Mouse (Mus musculus) embryonic facial prominence, embryonic 11.5 days (tissue): ENCODE data around the gene Clic5. TPM values are rescaled to one million over a fixed set of nuclear protein-coding genes. Genes with fewer than 3 reads are reported as not detected.
A peak's percentile ranks its signal among the peaks of the same experiment; 100 is the strongest.

Experiments used
- ATAC-seq: fragments of 200-750 bp; cut with Nextera tagmentation; replicated peaks from 2 replicates; pipeline ENCODE4 v1.8.0; 2017; ENCODE audit warnings: low read depth; ENCODE audit not compliant: insufficient number of reproducible peaks, low FRiP score, low TSS enrichment
- DNase-seq: peaks from one replicate; pipeline ENCODE4 v3.0.0-alpha.2; 2015; ENCODE audit warnings: low spot score
- H3K27ac ChIP-seq: fragments of 300-500 bp; sonication (generic); replicated peaks from 2 replicates; pipeline ENCODE4 v1.5.1; 2014; ENCODE audit warnings: mild to moderate bottlenecking, low read depth, low read length, control low read depth
- H3K27me3 ChIP-seq: fragments of 300-500 bp; sonication (generic); 2 replicates; pipeline ENCODE4 v1.6.1; 2014; ENCODE audit warnings: mild to moderate bottlenecking, low read length, moderate library complexity, mixed read lengths; ENCODE audit not compliant: control insufficient read depth, insufficient read depth
- H3K36me3 ChIP-seq: fragments of 300-500 bp; sonication (generic); replicated peaks from 2 replicates; pipeline ENCODE4 v1.6.1; 2014; ENCODE audit warnings: low read depth, mild to moderate bottlenecking, low read length, moderate library complexity, mixed read lengths; ENCODE audit not compliant: control insufficient read depth, insufficient read depth
- H3K4me1 ChIP-seq: fragments of 300-500 bp; sonication (generic); 2 replicates; pipeline ENCODE4 v1.6.1; 2014; ENCODE audit warnings: low read length, mixed read lengths; ENCODE audit not compliant: control insufficient read depth, insufficient read depth
- H3K4me2 ChIP-seq: fragments of 300-500 bp; sonication (generic); 2 replicates; pipeline ENCODE4 v1.6.1; 2014; ENCODE audit warnings: low read depth, mild to moderate bottlenecking, control low read depth, low read length, moderate library complexity
- H3K4me3 ChIP-seq: fragments of 300-500 bp; sonication (generic); 2 replicates; pipeline ENCODE4 v1.5.1; 2014; ENCODE audit warnings: low read depth, low read length, control low read depth
- H3K9ac ChIP-seq: fragments of 300-500 bp; sonication (generic); replicated peaks from 2 replicates; pipeline ENCODE4 v1.6.1; 2014; ENCODE audit warnings: mild to moderate bottlenecking, control low read depth, low read length
- H3K9me3 ChIP-seq: fragments of 300-500 bp; sonication (generic); replicated peaks from 2 replicates; pipeline ENCODE4 v1.6.1; 2016; ENCODE audit warnings: mild to moderate bottlenecking, low read length, inconsistent platforms, mixed read lengths; ENCODE audit not compliant: control insufficient read depth
- WGBS: fragments of 180-500 bp; shearing (Covaris S2); extraction: QIAGEN DNeasy Blood & Tissue Kit; methylation state at CpG from one replicate; pipeline ENCODE4 v1.1.7; 2014; 5-methylcytosine and 5-hydroxymethylcytosine counted together
- polyA plus RNA-seq: library from polyadenylated mRNA; unstranded; fragments of >200 nt; fragmentation: Nextera tagmentation; extraction: Ambion mirVana; gene quantifications from 2 replicates; pipeline ENCODE4 v1.2.1, GENCODE M21; 2014

Clic5 gene
- polyA plus RNA-seq, 1 experiment from 2014 or later: 0.32 TPM

DNA sequence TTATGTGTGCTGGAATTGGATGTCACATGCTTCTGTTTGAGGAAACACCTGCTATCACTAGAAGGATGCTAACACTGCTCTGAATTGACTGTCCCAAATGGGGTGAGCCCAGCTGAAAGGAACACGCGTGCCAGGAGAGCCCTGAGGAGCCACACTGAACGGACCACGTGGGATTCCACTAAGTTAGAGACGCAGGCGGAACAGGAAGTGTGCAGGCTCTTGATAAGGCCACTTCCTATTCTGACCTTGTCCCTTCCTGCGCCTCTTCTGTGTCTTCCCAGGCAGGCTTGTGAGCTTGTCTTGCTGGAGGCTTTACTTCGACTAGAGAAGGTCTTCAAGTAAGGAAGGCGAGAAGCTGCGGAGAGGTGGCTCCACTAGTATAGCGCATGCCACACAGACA lies 27.9 kb upstream of the Clic5 start:
- no peak for ATAC-seq
- H3K9ac ChIP-seq: no peak overlapping the region
- no peaks in the 10 kb centered on the region for H3K4me1 ChIP-seq
- no peaks in the 10 kb centered on the region for H3K36me3 ChIP-seq
- H3K4me2 ChIP-seq: no peak overlapping the region
- no peak overlapping the region for H3K27ac ChIP-seq
- DNase-seq: no peak
- no peaks in the 10 kb centered on the region for H3K9me3 ChIP-seq
- no peak overlapping the region for H3K4me3 ChIP-seq
- no peaks in the 10 kb centered on the region for H3K27me3 ChIP-seq
- WGBS: 84% methylated on average over 11 of the region's 11 CpGs

- DNase-seq (no peak), ATAC-seq (no peak)
- H3K27ac ChIP-seq: no peak overlapping the region
- H3K36me3 ChIP-seq: no peaks in the 10 kb centered on the region
- no peaks in the 10 kb centered on the region for H3K9me3 ChIP-seq
- H3K27me3 ChIP-seq: no peaks in the 10 kb centered on the region
- no peak overlapping the region for H3K4me3 ChIP-seq
- H3K4me2 ChIP-seq: no peak overlapping the region
- H3K4me1 ChIP-seq: no peaks in the 10 kb centered on the region
- WGBS: 37% methylated on average over 5 of the region's 5 CpGs
- no peak overlapping the region for H3K9ac ChIP-seq
Measured at GRCm38 (mm10) chr17:44162514-44162913, 25.9 kb upstream of the Clic5 start.

DNA sequence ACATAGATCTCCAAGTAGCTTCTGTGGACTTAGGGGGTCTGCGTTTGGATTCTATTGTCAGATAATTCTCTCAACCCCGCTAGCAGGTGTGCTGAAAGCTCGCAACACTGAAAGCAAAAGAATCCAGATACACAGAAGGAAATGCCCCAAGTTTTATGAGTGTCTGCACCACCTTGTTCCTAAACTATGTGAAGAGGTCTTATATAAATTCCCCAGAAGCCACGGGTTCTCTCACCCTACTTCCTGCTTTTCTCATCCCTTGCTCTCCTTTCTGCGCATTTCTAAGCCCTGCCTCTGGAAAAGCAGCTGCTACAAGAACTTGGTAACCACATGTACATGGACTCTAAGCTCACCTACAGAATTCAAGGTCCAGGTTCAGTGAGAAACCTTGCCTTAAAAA lies 25.4 kb upstream of the Clic5 start:
- Histone ChIP-seq H3K4me3 (no peak overlapping the region), H3K36me3 (no peaks in the 10 kb centered on the region), H3K4me2 (no peak overlapping the region), H3K27me3 (no peaks in the 10 kb centered on the region), H3K27ac (no peak overlapping the region), H3K4me1 (no peaks in the 10 kb centered on the region), H3K9ac (no peak overlapping the region), H3K9me3 (no peaks in the 10 kb centered on the region)
- DNase-seq (no peak), ATAC-seq (no peak)
- WGBS: 66% methylated on average over 5 of the region's 5 CpGs

- no peak overlapping the region for H3K4me3 ChIP-seq
- no peaks in the 10 kb centered on the region for H3K4me1 ChIP-seq
- DNase-seq (peak; percentile 15), ATAC-seq (no peak)
- H3K4me2 ChIP-seq: no peak overlapping the region
- no peaks in the 10 kb centered on the region for H3K27me3 ChIP-seq
- H3K9ac ChIP-seq: no peak overlapping the region
- no peak overlapping the region for H3K27ac ChIP-seq
- H3K9me3 ChIP-seq: no peaks in the 10 kb centered on the region
- H3K36me3 ChIP-seq: no peaks in the 10 kb centered on the region
- 73% methylated on average over 11 of the region's 11 CpGs for WGBS
Measured at GRCm38 (mm10) chr17:44165730-44166347, 22.5 kb upstream of the Clic5 start.

DNA sequence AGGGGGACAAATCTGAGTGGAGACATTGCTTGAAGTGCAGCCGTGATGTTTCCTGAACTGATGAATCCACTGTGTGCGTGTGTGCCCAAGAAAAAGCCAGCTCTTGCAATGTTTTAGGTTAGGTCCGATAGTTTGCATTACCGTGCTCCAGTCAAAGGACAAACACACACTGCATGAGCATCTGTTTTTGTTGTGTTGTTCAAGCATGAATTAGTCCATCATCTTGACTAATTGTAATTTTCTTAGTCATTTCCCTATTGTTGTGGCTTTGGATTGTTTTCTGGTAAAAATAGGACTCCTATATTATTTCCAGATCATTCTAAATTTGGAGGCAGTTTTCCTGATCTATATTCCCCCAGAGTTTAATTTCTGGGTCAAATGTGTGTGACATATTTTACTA lies 18.7 kb upstream of the Clic5 start:
- no peak overlapping the region for H3K27ac ChIP-seq
- 85% methylated on average over 4 of the region's 4 CpGs for WGBS

DNA sequence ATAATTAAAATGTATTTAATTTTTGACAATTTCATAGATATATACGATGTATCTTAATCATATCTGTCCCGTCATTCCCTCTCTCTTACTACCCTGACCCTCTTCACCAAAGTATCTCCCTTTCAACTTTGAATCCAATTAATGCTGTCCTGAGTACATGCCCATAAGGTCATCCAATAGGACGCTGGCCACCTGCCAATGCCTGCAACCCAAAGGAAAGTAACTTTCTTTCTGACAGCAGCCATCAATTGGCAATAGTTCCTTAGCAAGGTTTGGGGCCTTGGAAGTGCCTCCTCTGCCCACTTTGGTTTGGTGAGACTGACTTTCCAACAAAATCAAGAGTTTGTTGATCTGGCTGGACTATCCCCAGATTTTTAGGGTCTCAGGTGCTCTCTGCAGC lies 18.1 kb upstream of the Clic5 start:
- no peaks in the 10 kb centered on the region for H3K27me3 ChIP-seq
- H3K9ac ChIP-seq: no peak overlapping the region
- H3K36me3 ChIP-seq: no peaks in the 10 kb centered on the region
- DNase-seq: no peak
- ATAC-seq: no peak
- H3K4me2 ChIP-seq: no peak overlapping the region
- no peak overlapping the region for H3K27ac ChIP-seq
- H3K4me1 ChIP-seq: no peaks in the 10 kb centered on the region
- WGBS: 93% methylated on average over 3 of the region's 3 CpGs
- no peak overlapping the region for H3K4me3 ChIP-seq
- H3K9me3 ChIP-seq: no peaks in the 10 kb centered on the region

More for the DNA sequence above, 18.7 kb upstream of the Clic5 start:
- Histone ChIP-seq H3K4me3 (no peak overlapping the region), H3K4me2 (no peak overlapping the region), H3K27me3 (no peaks in the 10 kb centered on the region), H3K9ac (no peak overlapping the region), H3K9me3 (no peaks in the 10 kb centered on the region), H3K4me1 (no peaks in the 10 kb centered on the region), H3K36me3 (no peaks in the 10 kb centered on the region)
- ATAC-seq (no peak), DNase-seq (no peak)

DNA sequence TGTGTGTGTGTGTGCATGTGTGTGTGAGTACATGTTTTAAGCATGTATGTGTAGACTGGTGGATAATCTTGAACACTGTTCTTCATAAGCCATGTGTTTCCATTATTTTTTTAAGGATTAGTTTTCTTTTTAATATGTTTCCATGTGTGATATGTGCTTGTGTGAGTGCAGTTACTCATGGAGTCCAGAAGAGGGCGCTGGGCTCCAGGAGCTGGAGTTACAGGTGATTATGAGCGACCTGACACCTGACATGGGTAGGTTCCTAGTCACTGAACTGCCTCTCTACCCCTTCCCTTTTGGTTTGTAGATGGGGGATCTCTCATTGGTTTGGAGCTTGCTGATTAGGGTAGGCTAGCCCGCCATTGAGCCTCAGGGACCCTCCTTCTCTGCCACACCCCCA lies 16.5 kb upstream of the Clic5 start:
- WGBS: 49% methylated on average over 3 of the region's 3 CpGs
- no peaks in the 10 kb centered on the region for H3K9me3 ChIP-seq
- H3K9ac ChIP-seq: no peak overlapping the region
- no peaks in the 10 kb centered on the region for H3K4me1 ChIP-seq
- DNase-seq (no peak), ATAC-seq (no peak)
- no peak overlapping the region for H3K27ac ChIP-seq
- H3K4me2 ChIP-seq: no peak overlapping the region
- H3K4me3 ChIP-seq: no peak overlapping the region
- H3K36me3 ChIP-seq: no peaks in the 10 kb centered on the region
- H3K27me3 ChIP-seq: no peaks in the 10 kb centered on the region

DNA sequence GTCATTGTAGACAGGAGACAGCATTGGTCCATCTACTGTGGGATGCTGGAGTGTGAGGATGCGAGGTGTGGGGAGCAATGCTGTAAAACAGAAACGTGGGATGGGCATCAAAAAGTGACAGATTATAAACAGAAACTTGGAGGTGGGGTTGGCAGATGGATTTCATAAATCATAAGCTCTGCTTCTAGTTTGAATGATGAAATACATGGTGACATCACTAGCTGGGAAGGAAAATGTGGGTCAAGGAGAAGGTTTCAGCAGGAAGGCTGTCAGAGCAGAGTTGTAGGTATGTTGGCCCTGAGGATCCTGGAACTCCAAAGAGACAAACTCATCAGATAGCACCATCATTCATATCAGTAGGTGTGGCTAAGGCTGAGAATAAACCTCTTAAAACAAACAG lies 15.0 kb upstream of the Clic5 start:
- no peak overlapping the region for H3K9ac ChIP-seq
- no peaks in the 10 kb centered on the region for H3K27me3 ChIP-seq
- H3K4me2 ChIP-seq: no peak overlapping the region
- DNase-seq: no peak
- ATAC-seq: no peak
- no peak overlapping the region for H3K27ac ChIP-seq
- H3K36me3 ChIP-seq: no peaks in the 10 kb centered on the region
- no peak overlapping the region for H3K4me3 ChIP-seq
- 88% methylated on average over 2 of the region's 2 CpGs for WGBS
- H3K4me1 ChIP-seq: no peaks in the 10 kb centered on the region
- H3K9me3 ChIP-seq: no peaks in the 10 kb centered on the region
